Mouse (Mus musculus) cerebral cortex, adult 2 months (tissue): ENCODE measurements around the gene E130218I03Rik.

Experiments used
- WGBS: fragments of 180-500 bp; shearing (Covaris S2); methylation state at CpG from one replicate; pipeline ENCODE4 v1.1.7; 2018; 5-methylcytosine and 5-hydroxymethylcytosine counted together

Gene E130218I03Rik

GRCm38 (mm10) chr4:134252131-134252910, 8.9 kb downstream of the E130218I03Rik start:
- 27% methylated on average over 22 of the region's 22 CpGs for WGBS

GRCm38 (mm10) chr4:134252911-134253721, 9.7 kb downstream of the E130218I03Rik start:
- WGBS, result 48% methylated on average over 15 of the region's 15 CpGs

- WGBS, result 15% methylated on average over 13 of the region's 13 CpGs
Measured at GRCm38 (mm10) chr4:134253722-134254324, 10.4 kb downstream of the E130218I03Rik start, which contains the start of gene Grrp1. Gene Grrp1 (minus strand): TSS chr4:134254106.

GRCm38 (mm10) chr4:134254835-134255234, 11.4 kb downstream of the E130218I03Rik start:
- 67% methylated on average over 3 of the region's 3 CpGs for WGBS

GRCm38 (mm10) chr4:134255854-134256253, 12.4 kb downstream of the E130218I03Rik start:
- 52% methylated on average over 4 of the region's 4 CpGs for WGBS

GRCm38 (mm10) chr4:134256407-134257197, 13.1 kb downstream of the E130218I03Rik start:
- WGBS, result 51% methylated on average over 19 of the region's 19 CpGs

GRCm38 (mm10) chr4:134257198-134258009, 13.9 kb downstream of the E130218I03Rik start:
- WGBS, result 46% methylated on average over 11 of the region's 11 CpGs

GRCm38 (mm10) chr4:134258354-134258753, 14.9 kb downstream of the E130218I03Rik start:
- WGBS, result 68% methylated on average over 11 of the region's 11 CpGs

GRCm38 (mm10) chr4:134263191-134263590, 19.7 kb downstream of the E130218I03Rik start:
- WGBS, result 47% methylated on average over 6 of the region's 6 CpGs

- 67% methylated on average over 9 of the region's 9 CpGs for WGBS
Measured at GRCm38 (mm10) chr4:134265860-134266585, 22.6 kb downstream of the E130218I03Rik start.

- 82% methylated on average over 19 of the region's 19 CpGs for WGBS
Measured at GRCm38 (mm10) chr4:134268102-134268655, 24.7 kb downstream of the E130218I03Rik start.

GRCm38 (mm10) chr4:134271979-134272378, 28.5 kb downstream of the E130218I03Rik start:
- WGBS, result 92% methylated on average over 7 of the region's 7 CpGs

GRCm38 (mm10) chr4:134272731-134273416, 29.4 kb downstream of the E130218I03Rik start:
- WGBS, result 36% methylated on average over 12 of the region's 13 CpGs

- 12% methylated on average over 14 of the region's 14 CpGs for WGBS
Measured at GRCm38 (mm10) chr4:134273417-134274345, 30.2 kb downstream of the E130218I03Rik start.

- WGBS, result 98% methylated on average over 2 of the region's 2 CpGs
Measured at GRCm38 (mm10) chr4:134284942-134285341, 41.5 kb downstream of the E130218I03Rik start.

GRCm38 (mm10) chr4:134286226-134287167, 43.0 kb downstream of the E130218I03Rik start:
- whole genome bisulfite sequencing, result 2% methylated on average over 59 of the region's 59 CpGs

- WGBS, result under 1% methylated on average over 57 of the region's 59 CpGs
Measured at GRCm38 (mm10) chr4:134287168-134287564, 43.7 kb downstream of the E130218I03Rik start.
